Comparison of ENCODE assay signal across 22 mouse cellular contexts in genomic region chr14:101001070-101001469, GRCm38 (mm10).
DNase-seq lines count a peak whose midpoint lies in the region; ATAC-seq and TF ChIP-seq lines count a peak whose summit lies in the region.
"Had no signal": no experiment of that assay in that cellular context is flagged by ENCODE, and none has a peak within 500 bp of the region (broad histone marks: within the 10 kb centered on the region; RNA-seq: fewer than 3 reads in every experiment).

No protein-coding gene starts in this region.

- H3K4me1 ChIP-seq in kidney, embryonic 15.5 days: no peaks in the 10 kb centered on the region
- H3K4me1 ChIP-seq in kidney, postnatal 0 days (replicated peaks; ENCODE audit: insufficient read depth, low read length): no peaks in the 10 kb centered on the region
- H3K4me1 ChIP-seq: embryonic facial prominence, embryonic 13.5 days; embryonic facial prominence, embryonic 15.5 days; forebrain, embryonic 10.5 days; forebrain, embryonic 12.5 days had no signal

- H3K9ac ChIP-seq in kidney, embryonic 15.5 days: no peak overlapping the region
- H3K9ac ChIP-seq in kidney, postnatal 0 days (ENCODE audit: low read depth, low read length): no peak overlapping the region
- H3K9ac ChIP-seq: embryonic facial prominence, embryonic 13.5 days; embryonic facial prominence, embryonic 15.5 days; forebrain, embryonic 12.5 days had no signal

- H3K4me2 ChIP-seq in kidney, embryonic 15.5 days: no peak overlapping the region
- no peak overlapping the region for H3K4me2 ChIP-seq in kidney, postnatal 0 days (ENCODE audit: low read length)
- H3K4me2 ChIP-seq: embryonic facial prominence, embryonic 13.5 days; embryonic facial prominence, embryonic 15.5 days; forebrain, embryonic 12.5 days had no signal

- no peak overlapping the region for H3K4me3 ChIP-seq in kidney, embryonic 15.5 days (replicated peaks)
- no peak overlapping the region for H3K4me3 ChIP-seq in kidney, postnatal 0 days (replicated peaks; ENCODE audit: low read depth, low read length)
- H3K4me3 ChIP-seq: embryonic facial prominence, embryonic 13.5 days; embryonic facial prominence, embryonic 15.5 days; erythroblast, embryonic 14.5 days; forebrain, embryonic 10.5 days; forebrain, embryonic 12.5 days had no signal

- TF ChIP-seq CTCF in kidney, postnatal 0 days (IDR thresholded peaks at IDR 0.05; ENCODE audit: low read depth): no peak

- 36% methylated on average over 1 of the region's 1 CpGs for WGBS in kidney, embryonic 15.5 days
- WGBS in kidney, postnatal 0 days: 23% methylated on average over 1 of the region's 1 CpGs

- no peaks in the 10 kb centered on the region for H3K36me3 ChIP-seq in kidney, embryonic 15.5 days
- no peaks in the 10 kb centered on the region for H3K36me3 ChIP-seq in kidney, postnatal 0 days (ENCODE audit: insufficient read depth, low read length)
- H3K36me3 ChIP-seq: embryonic facial prominence, embryonic 13.5 days; embryonic facial prominence, embryonic 15.5 days; forebrain, embryonic 10.5 days; forebrain, embryonic 12.5 days had no signal

- DNase-seq in kidney, adult 9 months: peak; percentile 9
- no peak for DNase-seq in kidney, adult 18-20 months
- DNase-seq in kidney, postnatal 4 days: no peak
- no peak for DNase-seq in kidney, postnatal 0 days (ENCODE audit: low spot score)
- no peak for DNase-seq in kidney, postnatal 14 days
- DNase-seq: adrenal gland, adult 2 months; adrenal gland, postnatal 10 days; adrenal gland, postnatal 25 days; cerebellum, adult 11 months; cerebellum, adult 18-20 months; cerebellum, adult 8-10 months; cerebellum, adult 9-11 months; cerebellum, postnatal 14 days; cerebellum, postnatal 36 days; embryo, embryonic 11 days had no signal

- no peak overlapping the region for H3K27ac ChIP-seq in kidney, embryonic 15.5 days
- no peak overlapping the region for H3K27ac ChIP-seq in kidney, postnatal 0 days
- H3K27ac ChIP-seq: embryonic facial prominence, embryonic 13.5 days; embryonic facial prominence, embryonic 15.5 days; forebrain, embryonic 10.5 days; forebrain, embryonic 12.5 days had no signal

- H3K27me3 ChIP-seq in kidney, embryonic 15.5 days: peaks cover 7% of the 10 kb centered on the region; the same call in 1 of the 2 replicates
- H3K27me3 ChIP-seq in kidney, postnatal 0 days (ENCODE audit: insufficient read depth, low read length): no peaks in the 10 kb centered on the region
- H3K27me3 ChIP-seq: embryonic facial prominence, embryonic 13.5 days; embryonic facial prominence, embryonic 15.5 days; forebrain, embryonic 12.5 days had no signal

- no peaks in the 10 kb centered on the region for H3K9me3 ChIP-seq in kidney, embryonic 15.5 days (replicated peaks)
- no peaks in the 10 kb centered on the region for H3K9me3 ChIP-seq in kidney, postnatal 0 days (replicated peaks; ENCODE audit: low read length)
- H3K9me3 ChIP-seq: embryonic facial prominence, embryonic 13.5 days; embryonic facial prominence, embryonic 15.5 days; forebrain, embryonic 10.5 days; forebrain, embryonic 12.5 days had no signal

- peak; percentile 89 for ATAC-seq in kidney, embryonic 15.5 days (replicated peaks; ENCODE audit: low FRiP score)
- 0 out of 2 replicates have a peak, but pooled peaks have one; percentile 43 for ATAC-seq in kidney, postnatal 0 days (replicated peaks; ENCODE audit: low FRiP score, low read depth)
- ATAC-seq: forebrain, embryonic 14.5 days had no signal
